Mouse (Mus musculus) MEL (cell line): ENCODE data around the gene Rnf19b. TPM values are rescaled to one million over a fixed set of nuclear protein-coding genes. Genes with fewer than 3 reads are reported as not detected.

Experiments used
- DNase-seq: peaks from one replicate; pipeline ENCODE4 v3.0.0; 2011; ENCODE audit warnings: low read depth, low spot score
- H3K27ac ChIP-seq: 2 replicates; pipeline ENCODE4 v1.5.1; 2012; ENCODE audit warnings: low read depth, mild to moderate bottlenecking, control low read depth, low read length, moderate library complexity; ENCODE audit not compliant: control insufficient read depth
- H3K27me3 ChIP-seq, 2 experiments: fragments of 150-350 bp in 1 of 2; sonication (generic) in 1 of 2; 2 replicates each; pipeline ENCODE4 v1.6.1; 2012; ENCODE audit warnings: low read length in 2 of 2, mild to moderate bottlenecking in 2 of 2, improper control_type of control experiment in 1 of 2, moderate library complexity in 1 of 2; ENCODE audit not compliant: insufficient read depth in 2 of 2, control insufficient read depth in 1 of 2
- H3K36me3 ChIP-seq, 2 experiments: 2 replicates each; pipeline ENCODE4 v1.6.1; 2012 to 2014; ENCODE audit warnings: low read length in 2 of 2, improper control_type of control experiment in 1 of 2, inconsistent platforms in 1 of 2, mild to moderate bottlenecking in 1 of 2; ENCODE audit not compliant: insufficient read depth in 2 of 2, control insufficient read depth in 1 of 2
- H3K4me1 ChIP-seq, 2 experiments: fragments of 150-350 bp in 1 of 2; sonication (generic) in 1 of 2; 2 replicates each; pipeline ENCODE4 v1.6.1; 2012; ENCODE audit warnings: low read length in 2 of 2, improper control_type of control experiment in 1 of 2, mild to moderate bottlenecking in 1 of 2; ENCODE audit not compliant: insufficient read depth in 2 of 2, control insufficient read depth in 1 of 2
- H3K4me3 ChIP-seq, 2 experiments: fragments of 150-350 bp in 1 of 2; sonication (generic) in 1 of 2; 2 replicates each; pipeline ENCODE4 v1.5.1; 2012; ENCODE audit warnings: low read depth in 2 of 2, low read length in 2 of 2, mild to moderate bottlenecking in 2 of 2, moderate library complexity in 2 of 2, control low read depth in 1 of 2, improper control_type of control experiment in 1 of 2; ENCODE audit not compliant: control insufficient read depth in 1 of 2, insufficient read depth in 1 of 2
- H3K79me2 ChIP-seq: 2 replicates; pipeline ENCODE4 v1.6.1; 2012; ENCODE audit warnings: mild to moderate bottlenecking, low read length, moderate library complexity; ENCODE audit not compliant: control insufficient read depth, poor library complexity, insufficient read depth
- H3K9ac ChIP-seq: 2 replicates; pipeline ENCODE4 v1.6.1; 2012; ENCODE audit warnings: low read depth, mild to moderate bottlenecking, control low read depth, low read length, moderate library complexity; ENCODE audit not compliant: control insufficient read depth, poor library complexity, severe bottlenecking
- H3K9me3 ChIP-seq: fragments of 150-350 bp; sonication (generic); replicated peaks from 2 replicates; pipeline ENCODE4 v1.6.1; 2012; ENCODE audit warnings: mild to moderate bottlenecking, low read length, improper control_type of control experiment, moderate library complexity; ENCODE audit not compliant: insufficient read depth
- CHD1 ChIP-seq: IDR thresholded peaks from 2 replicates; pipeline ENCODE4 v1.6.1; 2012; ENCODE audit warnings: low read depth, mild to moderate bottlenecking, inconsistent platforms, low read length, improper control_type of control experiment
- CHD2 ChIP-seq: IDR thresholded peaks from 2 replicates; pipeline ENCODE4 v1.6.1; 2011; ENCODE audit warnings: low read length, improper control_type of control experiment
- CTCF ChIP-seq, 3 experiments: IDR thresholded peaks in 2 of 3; conservative IDR thresholded peaks in 1 of 3; 2 replicates each; pipeline ENCODE4 v1.5.1; 2011 to 2012; ENCODE audit warnings: low read length in 3 of 3, low read depth in 2 of 3, mild to moderate bottlenecking in 2 of 3, improper control_type of control experiment in 1 of 3, inconsistent platforms in 1 of 3, mixed read lengths in 1 of 3, moderate library complexity in 1 of 3; ENCODE audit not compliant: control insufficient read depth in 1 of 3, insufficient read depth in 1 of 3, poor library complexity in 1 of 3, severe bottlenecking in 1 of 3
- E2F4 ChIP-seq: IDR thresholded peaks from 2 replicates; pipeline ENCODE4 v1.6.1; 2011; ENCODE audit warnings: low read depth, low read length, improper control_type of control experiment, borderline replicate concordance
- ELF1 ChIP-seq: IDR thresholded peaks from 2 replicates; pipeline ENCODE4 v1.6.1; 2014; ENCODE audit warnings: low read depth, mild to moderate bottlenecking, inconsistent platforms, low read length, improper control_type of control experiment, moderate library complexity
- EP300 ChIP-seq, 2 experiments: IDR thresholded peaks; 2 replicates each; pipeline ENCODE4 v1.6.1; 2011; ENCODE audit warnings: improper control_type of control experiment in 2 of 2, low read length in 2 of 2, low read depth in 1 of 2, mild to moderate bottlenecking in 1 of 2
- JUND ChIP-seq: IDR thresholded peaks from 2 replicates; pipeline ENCODE4 v1.6.1; 2011; ENCODE audit warnings: low read depth, mild to moderate bottlenecking, improper control_type of control experiment, low read length
- KAT2A ChIP-seq: conservative IDR thresholded peaks from 2 replicates; pipeline ENCODE4 v1.6.1; 2012; ENCODE audit warnings: low read depth, low read length, improper control_type of control experiment, inconsistent platforms
- MAZ ChIP-seq: IDR thresholded peaks from 2 replicates; pipeline ENCODE4 v1.6.1; 2012; ENCODE audit warnings: low read depth, mild to moderate bottlenecking, inconsistent platforms, low read length, improper control_type of control experiment
- MEF2A ChIP-seq: IDR thresholded peaks from 2 replicates; pipeline ENCODE4 v1.6.1; 2014; ENCODE audit warnings: low read depth, mild to moderate bottlenecking, inconsistent platforms, low read length, improper control_type of control experiment; ENCODE audit not compliant: poor library complexity, insufficient replicate concordance, severe bottlenecking; ENCODE audit errors: extremely low read depth
- MXI1 ChIP-seq: IDR thresholded peaks from 2 replicates; pipeline ENCODE4 v1.6.1; 2011; ENCODE audit warnings: mild to moderate bottlenecking, low read depth, low read length, improper control_type of control experiment
- MYC ChIP-seq: IDR thresholded peaks from 2 replicates; pipeline ENCODE4 v1.6.1; 2011; ENCODE audit warnings: low read depth, mild to moderate bottlenecking, low read length, improper control_type of control experiment, moderate library complexity
- NELFE ChIP-seq: IDR thresholded peaks from 2 replicates; pipeline ENCODE4 v1.6.1; 2011; ENCODE audit warnings: low read depth, low read length, improper control_type of control experiment
- POLR2AphosphoS2 ChIP-seq: IDR thresholded peaks from 2 replicates; pipeline ENCODE4 v1.6.1; 2011; ENCODE audit warnings: low read length, improper control_type of control experiment
- RAD21 ChIP-seq: IDR thresholded peaks from 2 replicates; pipeline ENCODE4 v1.6.1; 2011; ENCODE audit warnings: mild to moderate bottlenecking, low read depth, low read length, improper control_type of control experiment
- RCOR1 ChIP-seq: IDR thresholded peaks from 2 replicates; pipeline ENCODE4 v1.6.1; 2012; ENCODE audit warnings: low read depth, mild to moderate bottlenecking, inconsistent platforms, low read length, improper control_type of control experiment
- TAL1 ChIP-seq: IDR thresholded peaks from 2 replicates; pipeline ENCODE4 v1.6.1; 2012; ENCODE audit warnings: mild to moderate bottlenecking, inconsistent platforms, low read length, moderate library complexity, mixed read lengths
- UBTF ChIP-seq: IDR thresholded peaks from 2 replicates; pipeline ENCODE4 v1.6.1; 2012; ENCODE audit warnings: low read depth, mild to moderate bottlenecking, inconsistent platforms, low read length, improper control_type of control experiment, moderate library complexity, borderline replicate concordance; ENCODE audit not compliant: insufficient read depth
- USF2 ChIP-seq, 2 experiments: IDR thresholded peaks; 2 replicates each; pipeline ENCODE4 v1.6.1; 2011 to 2012; ENCODE audit warnings: improper control_type of control experiment in 2 of 2, low read length in 2 of 2, borderline replicate concordance in 1 of 2, inconsistent platforms in 1 of 2, low read depth in 1 of 2, mild to moderate bottlenecking in 1 of 2; ENCODE audit not compliant: insufficient read depth in 1 of 2
- ZKSCAN1 ChIP-seq: IDR thresholded peaks from 2 replicates; pipeline ENCODE4 v1.6.1; 2012; ENCODE audit warnings: low read depth, mild to moderate bottlenecking, inconsistent platforms, low read length, improper control_type of control experiment, moderate library complexity
- ZNF384 ChIP-seq: IDR thresholded peaks from 2 replicates; pipeline ENCODE4 v1.6.1; 2012; ENCODE audit warnings: low read depth, mild to moderate bottlenecking, inconsistent platforms, low read length, improper control_type of control experiment
- polyA plus RNA-seq, 2 experiments: library from polyadenylated mRNA; stranded (reverse) in 1 of 2; unstranded in 1 of 2; fragments of >175 nt in 1 of 2; fragments of >200 nt in 1 of 2; gene quantifications; 2 replicates each; pipeline versions ENCODE4 v1.2.1 to v1.2.4; 2012; ENCODE audit warnings: low replicate concordance in 2 of 2, low read depth in 1 of 2; ENCODE audit not compliant: insufficient read length in 2 of 2, insufficient read depth in 1 of 2, missing spikeins in 1 of 2
- total RNA-seq: library from RNA; depleted of rRNA; stranded (reverse); fragments of 300-350 nt; gene quantifications from 2 replicates; pipeline ENCODE4 v1.2.3, GENCODE M21; 2012

The Rnf19b gene
- total and polyA plus RNA-seq, 3 experiments = 26.3 to 30.0 TPM; not detected in 1

- Histone ChIP-seq H3K9me3 (no peaks in the 10 kb centered on the region), H3K4me3 (no peak overlapping the region), H3K9ac (no peak overlapping the region), H3K36me3 (peaks cover 0 to 8% of the 10 kb centered on the region in 2 experiments; a peak in 2 of 4 replicates), H3K4me1 (peaks cover 4 to 13% of the 10 kb centered on the region in 2 experiments; a peak in 3 of 4 replicates), H3K27ac (no peak overlapping the region), H3K79me2 (no peaks in the 10 kb centered on the region), H3K27me3 (no peaks in the 10 kb centered on the region)
- TF ChIP-seq USF2 (IDR thresholded peaks at IDR 0.05; ENCODE audit: borderline replicate concordance in 1 of 2, insufficient read depth in 1 of 2, low read depth in 1 of 2, low read length in 2 of 2) = no peak
- no peak for TF ChIP-seq JUND
- no peak for TF ChIP-seq RAD21
- TF ChIP-seq E2F4 = no peak
- TF ChIP-seq EP300 (IDR thresholded peaks at IDR 0.05; ENCODE audit: low read depth in 1 of 2, low read length in 2 of 2) = no peak
- no peak for TF ChIP-seq ELF1
- no peak for TF ChIP-seq MYC
- no peak for TF ChIP-seq MAZ
- DNase-seq = no peak
Measured at GRCm38 (mm10) chr4:129025707-129026106, 32.4 kb upstream of the Rnf19b start.

GRCm38 (mm10) chr4:129030746-129031145, 27.3 kb upstream of the Rnf19b start:
- Histone ChIP-seq H3K36me3 (peaks cover 0 to 15% of the 10 kb centered on the region in 2 experiments; a peak in 2 of 4 replicates), H3K9me3 (no peaks in the 10 kb centered on the region), H3K4me3 (no peak overlapping the region), H3K27ac (no peak overlapping the region), H3K79me2 (no peaks in the 10 kb centered on the region), H3K9ac (no peak overlapping the region), H3K4me1 (peaks cover 3 to 25% of the 10 kb centered on the region in 2 experiments), H3K27me3 (no peaks in the 10 kb centered on the region)
- no peak for TF ChIP-seq MXI1
- no peak for TF ChIP-seq KAT2A
- TF ChIP-seq ZKSCAN1 = no peak
- TF ChIP-seq UBTF = no peak
- TF ChIP-seq MEF2A = no peak
- TF ChIP-seq ZNF384 = no peak
- TF ChIP-seq CTCF (IDR thresholded peaks at IDR 0.05 in 2 of 3, conservative IDR thresholded peaks at IDR 0.05 in 1 of 3; ENCODE audit: control insufficient read depth in 1 of 3, insufficient read depth in 1 of 3, low read depth in 2 of 3, low read length in 3 of 3, poor library complexity in 1 of 3, severe bottlenecking in 1 of 3) = no peak
- no peak for TF ChIP-seq CHD2
- TF ChIP-seq E2F4 = no peak
- TF ChIP-seq NELFE = no peak
- TF ChIP-seq RAD21 = no peak
- no peak for TF ChIP-seq POLR2AphosphoS2
- no peak for TF ChIP-seq CHD1
- TF ChIP-seq RCOR1 = no peak
- TF ChIP-seq TAL1 = no peak
- no peak for DNase-seq
